Mouse (Mus musculus) liver, embryonic 14.5 days (tissue): ENCODE data around the gene Gm20894. TPM values are rescaled to one million over a fixed set of nuclear protein-coding genes. Genes with fewer than 3 reads are reported as not detected.
"Not testable (repeated sequence)": the region's sequence is repeated elsewhere in the genome, so short reads cannot be mapped to it uniquely, and the experiment has no call there.

Source experiments
- ATAC-seq: fragments of 200-750 bp; cut with Nextera tagmentation; 2 replicates; pipeline ENCODE4 v1.8.0; 2017; ENCODE audit warnings: moderate number of reproducible peaks, mild to moderate bottlenecking, moderate library complexity; ENCODE audit not compliant: insufficient read depth
- DNase-seq, 3 experiments: peaks; one replicate each; pipeline ENCODE4 v3.0.0-alpha.2; 2012 to 2013; ENCODE audit warnings: low read depth in 3 of 3, low spot score in 3 of 3
- H3K27ac ChIP-seq: fragments of 300-500 bp; sonication (generic); 2 replicates; pipeline ENCODE4 v1.5.1; 2014; ENCODE audit warnings: moderate library complexity, mild to moderate bottlenecking, control low read depth, inconsistent platforms
- H3K27me3 ChIP-seq: fragments of 300-500 bp; sonication (generic); 2 replicates; pipeline ENCODE4 v1.6.1; 2014; ENCODE audit warnings: mild to moderate bottlenecking, low read length, moderate library complexity; ENCODE audit not compliant: control insufficient read depth, insufficient read depth
- H3K36me3 ChIP-seq: fragments of 300-500 bp; sonication (generic); replicated peaks from 2 replicates; pipeline ENCODE4 v1.6.1; 2014; ENCODE audit warnings: low read depth; ENCODE audit not compliant: control insufficient read depth, insufficient read depth
- H3K4me1 ChIP-seq, 2 experiments: fragments of 200-500 bp in 1 of 2; fragments of 300-500 bp in 1 of 2; sonication (generic) in 1 of 2; replicated peaks; 2 replicates each; pipeline ENCODE4 v1.6.1; 2012 to 2014; ENCODE audit warnings: antibody characterized with exemption in 1 of 2, inconsistent platforms in 1 of 2, low read length in 1 of 2; ENCODE audit not compliant: control insufficient read depth in 2 of 2, insufficient read depth in 2 of 2
- H3K4me2 ChIP-seq: fragments of 300-500 bp; sonication (generic); 2 replicates; pipeline ENCODE4 v1.6.1; 2014; ENCODE audit warnings: low read depth, mild to moderate bottlenecking, control low read depth, moderate library complexity
- H3K4me3 ChIP-seq, 2 experiments: fragments of 200-500 bp in 1 of 2; fragments of 300-500 bp in 1 of 2; sonication (generic) in 1 of 2; 2 replicates each; pipeline ENCODE4 v1.5.1; 2012 to 2014; ENCODE audit warnings: low read depth in 2 of 2, low read length in 2 of 2, mild to moderate bottlenecking in 2 of 2, control low read depth in 1 of 2, inconsistent platforms in 1 of 2, moderate library complexity in 1 of 2; ENCODE audit not compliant: insufficient read depth in 1 of 2
- H3K9ac ChIP-seq: fragments of 300-500 bp; sonication (generic); replicated peaks from 2 replicates; pipeline ENCODE4 v1.6.1; 2014; ENCODE audit warnings: mild to moderate bottlenecking, control low read depth, moderate library complexity
- H3K9me3 ChIP-seq: fragments of 300-500 bp; sonication (generic); 2 replicates; pipeline ENCODE4 v1.6.1; 2016; ENCODE audit warnings: low read length, mixed read lengths; ENCODE audit not compliant: control insufficient read depth
- WGBS: fragments of 180-500 bp; shearing (Covaris S2); extraction: QIAGEN DNeasy Blood & Tissue Kit; methylation state at CpG from one replicate; pipeline ENCODE4 v1.1.7; 2014; ENCODE audit not compliant: insufficient replicate concordance; 5-methylcytosine and 5-hydroxymethylcytosine counted together
- polyA plus RNA-seq, 2 experiments: library from polyadenylated mRNA; depleted of rRNA in 1 of 2; stranded (reverse) in 1 of 2; unstranded in 1 of 2; fragments of >200 nt; fragmentation: Nextera tagmentation in 1 of 2; extraction: Ambion mirVana in 1 of 2; gene quantifications; 2 replicates each; pipeline versions ENCODE4 v1.2.1 to v1.2.3; 2012 to 2014

Gene Gm20894
- polyA plus RNA-seq (2012; rRNA removed) (not detected in 2 replicates), polyA plus RNA-seq (2014; fragmentation: Nextera tagmentation; extraction: Ambion mirVana) (not detected in 2 replicates)

- not testable (repeated sequence) for H3K4me1 ChIP-seq, DNase-seq, H3K4me3 ChIP-seq, ATAC-seq, H3K27me3 ChIP-seq, H3K9me3 ChIP-seq, H3K27ac ChIP-seq, H3K36me3 ChIP-seq, H3K4me2 ChIP-seq, H3K9ac ChIP-seq
- WGBS: no CpG with 5 or more reads among the region's 5 CpGs
Measured at GRCm38 (mm10) chrY:28271412-28271811, at the start of gene Gm20894. Gene Gm20894, minus strand, starts transcription at chrY:28271512.
